Mouse (Mus musculus) hindbrain, embryonic 15.5 days (tissue): ENCODE results near the gene Dlgap3. TPM values are rescaled to one million over a fixed set of nuclear protein-coding genes. Genes with fewer than 3 reads are reported as not detected.

Experiments used
- ATAC-seq: fragments of 200-750 bp; cut with Nextera tagmentation; 2 replicates; pipeline ENCODE4 v1.8.0; 2017; ENCODE audit warnings: low read depth, moderate number of reproducible peaks, moderate TSS enrichment; ENCODE audit not compliant: low FRiP score
- H3K27ac ChIP-seq: fragments of 300-500 bp; sonication (generic); replicated peaks from 2 replicates; pipeline ENCODE4 v1.5.1; 2015; ENCODE audit warnings: mild to moderate bottlenecking, inconsistent platforms
- H3K27me3 ChIP-seq: fragments of 300-500 bp; sonication (generic); 2 replicates; pipeline ENCODE4 v1.6.1; 2015; ENCODE audit warnings: control low read depth, inconsistent platforms
- H3K36me3 ChIP-seq: fragments of 300-500 bp; sonication (generic); 2 replicates; pipeline ENCODE4 v1.6.1; 2015; ENCODE audit warnings: control low read depth, inconsistent platforms
- H3K4me1 ChIP-seq: fragments of 300-500 bp; sonication (generic); replicated peaks from 2 replicates; pipeline ENCODE4 v1.6.1; 2015; ENCODE audit warnings: control low read depth, inconsistent platforms
- H3K4me2 ChIP-seq: fragments of 300-500 bp; sonication (generic); 2 replicates; pipeline ENCODE4 v1.6.1; 2015; ENCODE audit warnings: moderate library complexity, mild to moderate bottlenecking, inconsistent platforms
- H3K4me3 ChIP-seq: fragments of 300-500 bp; sonication (generic); 2 replicates; pipeline ENCODE4 v1.5.1; 2015; ENCODE audit warnings: mild to moderate bottlenecking, inconsistent platforms
- H3K9ac ChIP-seq: fragments of 300-500 bp; sonication (generic); 2 replicates; pipeline ENCODE4 v1.6.1; 2015; ENCODE audit warnings: inconsistent platforms
- H3K9me3 ChIP-seq: fragments of 300-500 bp; sonication (generic); 2 replicates; pipeline ENCODE4 v1.6.1; 2016; ENCODE audit warnings: control low read depth, inconsistent platforms
- WGBS: fragments of 180-500 bp; shearing (Covaris S2); methylation state at CpG from one replicate; pipeline ENCODE4 v1.1.7; 2015; 5-methylcytosine and 5-hydroxymethylcytosine counted together
- polyA plus RNA-seq: library from polyadenylated mRNA; unstranded; fragments of >200 nt; fragmentation: Nextera tagmentation; extraction: Ambion mirVana; gene quantifications from 2 replicates; pipeline ENCODE4 v1.2.1, GENCODE M21; 2015

Gene Dlgap3
- polyA plus RNA-seq, 1 experiment from 2014 or later = 32.0 TPM

DNA sequence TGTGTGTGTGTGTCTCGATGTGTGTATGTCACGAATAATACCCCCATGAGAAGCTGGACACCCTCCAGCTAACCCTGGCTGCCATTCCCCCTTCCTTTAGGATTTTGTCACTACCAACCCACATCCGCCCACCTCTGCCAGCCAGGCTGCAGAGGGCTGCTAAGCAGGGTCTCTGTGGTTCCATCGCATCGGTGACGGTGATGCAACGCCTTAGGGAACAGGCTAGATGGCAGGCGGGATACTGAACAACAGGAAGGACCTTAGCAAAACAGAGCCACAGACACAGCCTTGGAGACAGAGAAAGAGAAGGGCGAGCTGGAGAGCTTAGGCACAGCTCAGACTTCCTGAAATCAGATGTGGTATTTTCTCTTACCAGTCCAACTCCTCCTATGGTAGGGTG is 9.7 kb downstream of the Dlgap3 start:
- WGBS = 40% methylated on average over 9 of the region's 9 CpGs
- Histone ChIP-seq H3K9ac (no peak overlapping the region), H3K27me3 (no peaks in the 10 kb centered on the region), H3K4me3 (no peak overlapping the region), H3K9me3 (no peaks in the 10 kb centered on the region), H3K4me2 (no peak overlapping the region), H3K4me1 (peaks cover 34% of the 10 kb centered on the region), H3K27ac (peak overlapping the region; percentile 33; the same call in 1 of the 2 replicates), H3K36me3 (no peaks in the 10 kb centered on the region)
- no peak for ATAC-seq

DNA sequence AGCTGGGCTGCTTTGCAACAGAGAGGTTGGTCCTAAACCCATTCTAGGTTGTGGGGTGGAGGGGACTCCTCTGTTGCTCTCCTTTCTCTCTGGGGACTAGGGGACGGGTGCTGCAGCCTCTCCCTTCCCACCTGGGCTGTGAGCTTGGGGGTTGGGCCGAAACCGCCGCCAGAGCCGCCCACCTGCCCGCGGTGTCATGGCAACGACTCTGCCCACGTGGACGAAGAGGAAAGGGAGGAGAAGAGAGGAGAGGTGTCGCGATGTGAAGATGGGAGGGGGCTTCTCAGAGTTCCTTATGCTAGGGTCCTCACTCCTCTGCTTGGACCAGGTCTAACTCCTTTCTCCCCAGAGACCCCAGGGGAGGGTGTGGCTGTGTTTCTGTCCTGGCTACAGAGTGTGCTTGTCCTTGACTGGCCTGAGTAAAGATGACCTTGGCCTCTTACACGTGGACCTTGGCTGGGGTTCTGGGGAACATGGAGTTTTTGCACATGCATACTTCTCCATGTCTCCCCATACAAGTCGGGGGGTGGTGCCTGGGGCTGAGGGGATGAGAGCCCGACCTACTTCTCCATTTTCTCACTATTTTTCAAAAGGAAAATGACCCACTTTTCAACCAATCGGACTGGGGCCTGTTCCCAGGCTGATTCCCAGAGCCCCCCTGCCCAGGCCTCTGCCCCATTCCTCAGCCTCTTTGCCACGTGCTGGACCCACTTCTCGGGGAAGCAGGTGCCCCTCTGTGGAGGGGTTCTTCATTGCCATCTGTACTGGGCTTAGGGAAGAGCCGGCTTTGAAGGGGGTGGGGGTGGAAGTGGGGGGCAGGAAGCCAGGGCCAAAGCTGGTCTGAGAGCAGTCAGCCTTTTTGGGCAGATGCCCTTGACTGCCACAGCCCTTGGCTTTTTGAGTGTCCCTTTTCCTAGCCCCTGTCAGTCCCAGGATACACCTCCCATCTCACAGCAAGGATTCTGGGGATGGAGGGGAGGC is 10.8 kb downstream of the Dlgap3 start:
- H3K9ac ChIP-seq = no peak overlapping the region
- no peaks in the 10 kb centered on the region for H3K9me3 ChIP-seq
- peak overlapping the region; percentile 45 for H3K4me2 ChIP-seq

DNA sequence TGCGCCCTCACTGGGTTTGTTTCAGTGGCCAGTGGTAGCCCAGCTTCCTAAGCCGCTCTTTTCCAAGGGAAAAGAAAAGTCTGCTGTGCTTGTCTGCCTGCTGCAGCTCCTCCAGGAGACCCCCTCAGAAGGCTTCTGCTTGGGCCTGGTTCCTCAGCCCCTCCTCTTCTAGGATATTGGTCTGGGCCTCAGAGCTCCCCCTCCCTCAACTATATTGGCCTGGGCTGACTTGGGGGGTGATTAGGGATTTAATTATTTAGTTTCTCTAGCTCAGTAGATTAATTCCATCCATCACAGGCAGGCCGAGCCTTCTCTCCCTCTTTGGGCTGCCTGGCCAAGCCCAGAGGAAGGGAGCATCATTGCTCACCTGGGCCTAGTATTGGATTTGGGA is 11.4 kb downstream of the Dlgap3 start:
- Histone ChIP-seq H3K9me3 (no peaks in the 10 kb centered on the region), H3K36me3 (no peaks in the 10 kb centered on the region), H3K27me3 (no peaks in the 10 kb centered on the region), H3K4me3 (no peak overlapping the region), H3K9ac (no peak overlapping the region), H3K4me2 (0 out of 2 replicates have a peak overlapping the region, but pooled peaks have one; percentile 45), H3K4me1 (peaks cover 28% of the 10 kb centered on the region), H3K27ac (peak overlapping the region; percentile 64)
- WGBS = 63% methylated on average over 3 of the region's 3 CpGs
- ATAC-seq = no peak; the same call in 1 of the 2 replicates

More for the DNA sequence above, 10.8 kb downstream of the Dlgap3 start:
- WGBS = 10% methylated on average over 19 of the region's 19 CpGs
- peak; percentile 50; the same call in 1 of the 2 replicates for ATAC-seq
- Histone ChIP-seq H3K27me3 (no peaks in the 10 kb centered on the region), H3K4me3 (no peak overlapping the region), H3K27ac (peak overlapping the region; percentile 64), H3K36me3 (no peaks in the 10 kb centered on the region), H3K4me1 (peaks cover 28% of the 10 kb centered on the region)

DNA sequence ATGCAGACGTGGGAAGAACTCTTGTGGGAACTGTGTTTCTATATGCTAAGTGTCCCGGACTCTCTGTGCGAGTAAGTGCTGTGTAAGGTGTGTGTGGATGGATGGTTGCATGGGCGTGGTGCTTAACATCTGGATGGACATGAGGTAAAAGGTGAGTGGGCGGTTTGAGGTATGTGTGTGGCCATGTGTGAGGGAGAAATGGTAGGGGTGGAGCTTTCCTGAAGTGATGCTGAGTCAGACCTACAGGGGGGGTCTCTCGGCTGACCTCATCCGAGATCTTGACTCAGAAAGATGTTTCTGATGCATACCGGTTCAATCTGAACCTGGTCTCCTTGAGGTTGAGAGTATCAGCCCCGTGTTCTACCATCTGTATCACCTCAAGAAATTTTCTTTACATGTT is 12.0 kb downstream of the Dlgap3 start:
- Histone ChIP-seq H3K4me2 (no peak overlapping the region), H3K27ac (peak overlapping the region; percentile 64; the same call in 1 of the 2 replicates), H3K4me1 (peaks cover 28% of the 10 kb centered on the region), H3K4me3 (no peak overlapping the region), H3K36me3 (no peaks in the 10 kb centered on the region), H3K9ac (no peak overlapping the region), H3K9me3 (no peaks in the 10 kb centered on the region), H3K27me3 (no peaks in the 10 kb centered on the region)
- ATAC-seq = no peak
- 88% methylated on average over 9 of the region's 9 CpGs for WGBS

DNA sequence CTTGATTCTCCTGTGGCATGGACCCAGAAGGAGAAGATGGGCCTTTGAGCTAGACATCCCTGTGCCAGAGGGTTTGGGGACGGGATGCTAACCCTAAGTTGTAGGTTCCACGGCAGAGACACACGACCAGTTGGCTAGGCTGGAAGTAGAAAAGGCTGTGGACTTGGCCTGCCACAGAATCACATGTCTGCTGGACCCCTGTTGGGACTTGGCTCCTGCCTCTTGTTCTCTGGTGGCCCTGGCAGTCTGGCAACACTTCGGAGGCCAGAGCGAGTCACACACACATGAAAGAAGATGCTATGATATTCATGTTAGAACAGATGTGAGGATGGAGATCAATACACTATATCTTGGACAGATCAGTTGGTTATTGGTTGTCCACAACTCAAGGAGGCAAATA is 14.9 kb downstream of the Dlgap3 start:
- Histone ChIP-seq H3K4me1 (peaks cover 29% of the 10 kb centered on the region), H3K4me2 (no peak overlapping the region), H3K27ac (no peak overlapping the region), H3K27me3 (no peaks in the 10 kb centered on the region), H3K9me3 (no peaks in the 10 kb centered on the region), H3K36me3 (no peaks in the 10 kb centered on the region), H3K9ac (no peak overlapping the region), H3K4me3 (no peak overlapping the region)
- no peak for ATAC-seq
- WGBS = 80% methylated on average over 5 of the region's 5 CpGs

DNA sequence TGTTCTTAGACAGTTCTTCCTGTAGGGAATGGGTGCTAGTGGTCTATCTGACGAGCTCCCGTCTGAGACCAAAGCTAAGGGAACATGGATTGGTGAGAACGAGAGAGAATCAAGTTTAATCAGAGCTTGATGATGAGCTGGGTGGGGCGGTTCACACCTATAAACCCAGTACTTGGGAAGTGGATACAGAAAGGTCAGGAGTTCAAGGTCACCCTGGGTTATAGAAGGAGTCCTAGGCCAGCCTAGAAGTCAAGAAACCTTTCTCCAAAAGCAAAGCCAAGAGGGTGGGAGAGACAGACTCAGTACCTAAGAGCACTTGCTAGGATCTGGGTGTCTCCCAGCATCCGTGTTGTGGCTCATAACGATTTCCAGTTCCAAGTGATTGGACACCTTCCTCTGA is 21.9 kb downstream of the Dlgap3 start:
- Histone ChIP-seq H3K36me3 (peaks cover 5% of the 10 kb centered on the region; the same call in 1 of the 2 replicates), H3K27ac (no peak overlapping the region), H3K9ac (no peak overlapping the region), H3K4me2 (no peak overlapping the region), H3K4me1 (peaks cover 32% of the 10 kb centered on the region), H3K9me3 (no peaks in the 10 kb centered on the region), H3K4me3 (no peak overlapping the region), H3K27me3 (no peaks in the 10 kb centered on the region)
- no peak for ATAC-seq
- 87% methylated on average over 6 of the region's 6 CpGs for WGBS

DNA sequence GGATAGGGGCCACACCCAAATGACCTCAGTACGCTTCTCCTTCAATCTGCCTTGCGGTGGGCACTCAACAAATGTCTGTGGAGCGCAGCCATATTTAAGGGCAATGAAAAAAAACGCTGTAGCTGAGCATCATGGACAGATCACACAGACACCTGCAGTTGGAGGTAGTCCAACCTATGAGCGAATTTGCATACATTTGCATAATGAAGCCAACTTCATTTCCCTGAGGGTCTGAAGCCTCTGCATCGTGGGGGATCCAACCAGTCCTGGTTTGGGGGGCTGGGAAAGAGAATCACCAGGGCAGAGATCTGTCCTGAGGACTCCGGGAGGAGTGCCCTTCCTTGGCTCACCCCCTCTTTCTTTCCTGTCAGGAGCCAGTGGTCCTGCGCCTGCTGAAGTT is 23.7 kb downstream of the Dlgap3 start:
- no peak for ATAC-seq
- Histone ChIP-seq H3K27me3 (no peaks in the 10 kb centered on the region), H3K4me1 (peaks cover 22% of the 10 kb centered on the region), H3K36me3 (peaks cover 5% of the 10 kb centered on the region; the same call in 1 of the 2 replicates), H3K4me2 (no peak overlapping the region), H3K9ac (no peak overlapping the region), H3K9me3 (no peaks in the 10 kb centered on the region), H3K27ac (no peak overlapping the region; the same call in 1 of the 2 replicates), H3K4me3 (no peak overlapping the region)
- 63% methylated on average over 8 of the region's 8 CpGs for WGBS

DNA sequence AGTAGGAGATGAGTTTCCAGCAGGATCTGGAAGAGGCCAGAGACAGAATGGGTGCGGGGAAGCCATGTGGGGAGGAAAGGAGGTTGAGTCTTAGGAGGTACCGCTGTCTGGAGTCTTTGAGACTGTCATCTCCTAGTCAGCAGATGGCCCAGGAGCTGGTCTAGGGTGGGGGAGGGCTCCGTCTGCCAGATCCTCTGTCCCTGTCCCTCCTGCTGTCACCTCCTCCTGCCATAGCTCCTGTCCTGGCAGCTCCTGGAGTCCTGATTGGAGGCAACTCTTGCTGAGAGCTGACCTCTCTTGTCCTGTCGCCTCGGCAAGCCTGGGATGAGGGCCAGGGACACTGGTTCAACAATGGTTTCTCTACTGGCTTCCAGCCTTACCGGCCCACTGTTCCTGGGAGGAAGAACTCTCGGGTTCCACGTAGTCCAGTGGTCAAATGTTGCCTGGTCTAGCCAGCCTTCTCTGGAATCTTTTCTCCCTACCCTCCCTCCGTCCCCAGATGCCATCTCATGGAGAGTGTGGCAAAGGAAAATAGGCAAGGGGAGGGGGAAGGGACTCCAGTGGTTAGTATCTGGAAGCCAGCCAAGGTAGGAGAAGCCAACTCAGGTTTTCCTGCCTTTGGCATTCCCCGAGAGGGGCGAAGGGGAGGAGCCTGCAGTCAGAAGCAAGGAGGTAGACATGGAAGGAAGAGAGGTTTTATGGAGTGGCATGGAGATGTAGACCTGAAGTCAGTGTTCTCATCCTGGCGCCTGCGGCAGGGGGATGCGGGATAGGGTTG is 24.6 kb downstream of the Dlgap3 start:
- WGBS = 54% methylated on average over 14 of the region's 14 CpGs

DNA sequence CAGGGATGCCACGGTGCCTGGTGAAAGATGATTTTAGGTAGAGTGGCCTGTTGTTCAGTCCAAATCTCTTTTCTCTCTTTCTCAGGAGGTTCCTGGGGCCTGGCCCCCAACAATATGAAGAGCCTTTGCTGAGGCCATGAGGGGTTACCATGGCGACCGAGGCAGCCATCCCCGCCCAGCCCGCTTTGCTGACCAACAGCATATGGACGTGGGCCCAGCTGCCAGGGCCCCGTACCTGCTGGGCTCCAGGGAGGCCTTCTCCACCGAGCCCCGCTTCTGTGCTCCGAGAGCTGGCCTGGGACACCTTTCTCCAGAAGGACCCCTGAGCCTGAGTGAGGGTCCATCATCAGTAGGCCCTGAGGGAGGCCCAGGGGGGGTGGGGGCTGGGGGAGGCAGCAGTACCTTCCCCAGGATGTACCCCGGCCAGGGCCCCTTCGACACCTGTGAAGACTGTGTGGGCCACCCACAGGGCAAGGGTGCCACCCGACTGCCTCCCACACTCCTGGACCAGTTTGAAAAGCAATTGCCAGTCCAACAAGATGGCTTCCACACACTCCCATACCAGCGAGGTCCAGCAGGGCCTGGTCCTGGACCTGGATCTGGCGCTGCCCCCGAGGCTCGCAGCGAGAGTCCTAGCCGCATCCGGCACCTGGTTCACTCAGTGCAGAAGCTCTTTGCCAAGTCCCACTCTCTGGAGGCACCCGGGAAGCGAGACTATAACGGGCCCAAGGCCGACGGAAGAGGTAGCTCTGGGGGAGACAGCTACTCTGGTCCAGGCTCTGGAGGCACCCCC is 25.7 kb downstream of the Dlgap3 start:
- Histone ChIP-seq H3K36me3 (peaks cover 5% of the 10 kb centered on the region; the same call in 1 of the 2 replicates), H3K9me3 (no peaks in the 10 kb centered on the region), H3K4me2 (no peak overlapping the region), H3K27ac (peak overlapping the region; percentile 3; the same call in 1 of the 2 replicates), H3K27me3 (no peaks in the 10 kb centered on the region), H3K9ac (no peak overlapping the region), H3K4me3 (no peak overlapping the region), H3K4me1 (peaks cover 22% of the 10 kb centered on the region)
- 68% methylated on average over 25 of the region's 25 CpGs for WGBS
- 0 out of 2 replicates have a peak, but pooled peaks have one; percentile 17 for ATAC-seq

More for the DNA sequence above, 24.6 kb downstream of the Dlgap3 start:
- no peaks in the 10 kb centered on the region for H3K27me3 ChIP-seq
- no peak for ATAC-seq
- H3K4me1 ChIP-seq = peaks cover 22% of the 10 kb centered on the region
- no peak overlapping the region for H3K4me3 ChIP-seq
- peaks cover 5% of the 10 kb centered on the region; the same call in 1 of the 2 replicates for H3K36me3 ChIP-seq
- no peak overlapping the region for H3K9ac ChIP-seq
- peak overlapping the region; percentile 3 for H3K27ac ChIP-seq
- H3K4me2 ChIP-seq = no peak overlapping the region
- no peaks in the 10 kb centered on the region for H3K9me3 ChIP-seq

DNA sequence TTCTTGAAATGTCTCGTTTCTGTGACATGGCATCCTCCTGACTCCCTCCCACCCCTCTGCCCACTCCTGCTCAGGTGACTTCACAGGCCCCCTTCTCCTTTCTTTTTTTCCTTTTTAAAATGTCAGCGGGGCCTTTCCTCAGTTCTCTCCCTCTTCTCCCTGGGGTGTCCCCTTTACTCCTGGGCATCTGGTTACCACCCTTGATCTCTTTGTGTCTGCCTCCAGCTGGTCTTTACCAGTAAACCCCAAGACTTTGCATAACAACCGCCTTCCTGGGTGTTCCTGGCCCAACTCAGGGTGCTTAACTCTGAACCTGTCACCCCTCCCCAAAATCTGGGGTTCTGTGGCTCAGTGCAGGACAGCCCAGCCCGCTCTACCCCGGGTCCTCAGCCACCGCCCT is 29.6 kb downstream of the Dlgap3 start:
- Histone ChIP-seq H3K4me3 (no peak overlapping the region), H3K27me3 (no peaks in the 10 kb centered on the region), H3K4me2 (no peak overlapping the region), H3K9me3 (no peaks in the 10 kb centered on the region), H3K9ac (no peak overlapping the region), H3K4me1 (peaks cover 14% of the 10 kb centered on the region), H3K36me3 (peaks cover 11% of the 10 kb centered on the region), H3K27ac (no peak overlapping the region)
- WGBS = 34% methylated on average over 6 of the region's 6 CpGs
- 0 out of 2 replicates have a peak, but pooled peaks have one; percentile 17 for ATAC-seq

DNA sequence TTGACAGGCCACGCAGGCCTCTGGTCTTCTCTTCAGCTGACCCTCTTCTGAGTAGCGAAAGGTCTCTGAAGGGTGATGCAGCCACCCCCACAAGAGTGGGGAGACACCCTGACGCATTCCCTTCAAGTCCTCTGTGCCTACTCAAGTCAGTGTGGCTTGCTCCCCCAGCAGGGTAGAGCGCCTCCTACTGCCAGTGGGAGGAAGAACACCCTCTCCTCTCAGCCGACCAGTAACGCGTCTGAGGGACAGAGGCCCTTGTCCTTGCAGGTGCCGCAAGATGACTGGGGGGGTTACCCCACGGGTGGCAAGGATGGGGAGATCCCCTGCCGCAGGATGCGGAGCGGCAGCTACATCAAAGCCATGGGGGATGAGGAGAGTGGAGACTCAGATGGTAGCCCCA is 30.4 kb downstream of the Dlgap3 start:
- ATAC-seq = no peak
- 64% methylated on average over 12 of the region's 12 CpGs for WGBS
- Histone ChIP-seq H3K4me2 (no peak overlapping the region), H3K9ac (no peak overlapping the region), H3K4me1 (peaks cover 6% of the 10 kb centered on the region; the same call in 1 of the 2 replicates), H3K36me3 (peaks cover 11% of the 10 kb centered on the region), H3K4me3 (no peak overlapping the region), H3K27me3 (no peaks in the 10 kb centered on the region), H3K27ac (no peak overlapping the region), H3K9me3 (no peaks in the 10 kb centered on the region)
